Mouse (Mus musculus): ENCODE results near the gene Nacad.

- TF ChIP-seq CTCF (IDR thresholded peaks at IDR 0.05): no peak
- TF ChIP-seq POLR2A (IDR thresholded peaks at IDR 0.05; ENCODE audit: insufficient read depth, low read depth, low read length): no peak
These were observed 14.7 kb downstream of the Nacad start for GRCm38 (mm10) chr11:6590933-6591675.
